Mouse (Mus musculus) spleen, postnatal 36 days (tissue): ENCODE measurements around the gene Colgalt1.

Experiments used
- DNase-seq, 2 experiments: peaks; one replicate each; pipeline ENCODE4 v3.0.0; 2022; ENCODE audit warnings: low spot score in 2 of 2, mixed read lengths in 1 of 2

Gene Colgalt1

DNA sequence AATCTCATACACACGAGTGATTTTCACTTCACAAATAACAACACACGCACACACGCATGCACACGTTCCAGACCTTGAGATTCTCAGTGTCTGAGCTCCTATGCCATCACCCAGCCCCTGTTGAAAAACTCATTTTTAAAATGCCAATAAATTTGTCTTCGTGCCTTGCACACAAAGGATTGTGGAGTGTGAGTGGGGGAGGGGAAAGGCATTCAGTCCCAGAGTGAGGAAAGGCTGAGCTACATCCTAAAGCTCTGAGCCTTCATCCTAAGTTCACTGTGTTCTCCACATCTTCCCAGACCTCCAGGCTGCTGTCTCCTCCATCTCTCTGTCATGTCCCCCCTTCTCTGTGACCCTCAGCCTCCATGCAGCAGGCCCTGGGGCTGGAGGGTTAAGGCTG lies 56.5 kb downstream of the Colgalt1 start:
- no peak for DNase-seq

DNA sequence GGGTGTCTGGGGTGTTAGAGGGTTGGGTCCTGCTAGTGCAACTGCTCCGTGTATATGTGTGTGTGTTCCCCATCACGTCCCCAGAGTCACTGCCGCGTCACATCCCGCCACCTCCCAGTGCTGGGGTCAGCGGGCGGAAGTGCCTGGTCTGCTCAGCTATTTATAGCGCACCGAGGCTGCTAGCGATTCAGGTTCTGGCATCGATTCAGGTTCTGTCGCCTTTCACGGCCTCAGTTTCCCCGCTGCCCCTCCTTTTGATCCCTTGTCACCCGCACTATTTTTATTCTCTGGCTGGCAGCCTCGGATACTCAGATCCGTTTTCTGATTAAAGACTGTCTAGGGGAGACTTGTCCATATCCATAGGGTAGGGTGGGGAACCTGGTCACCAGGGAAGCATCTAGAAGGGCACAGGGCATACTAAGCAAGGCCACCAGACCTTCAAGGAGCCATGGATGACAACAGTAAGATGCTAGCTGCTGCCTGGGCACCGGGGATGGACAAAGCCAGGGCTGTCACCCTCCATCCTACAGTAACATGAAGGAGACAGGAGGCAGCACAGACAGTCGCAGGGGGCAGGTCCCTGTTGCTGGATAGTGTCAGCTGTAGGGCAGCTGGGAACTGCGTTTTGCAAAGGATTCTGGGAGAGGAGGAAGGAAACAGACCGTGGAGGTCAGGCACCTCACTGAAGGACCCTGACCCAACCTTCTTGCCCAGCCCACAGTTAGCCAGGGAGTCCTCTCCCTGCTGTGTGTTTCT lies 57.6 kb downstream of the Colgalt1 start:
- DNase-seq: peak; percentile 61 to 65

DNA sequence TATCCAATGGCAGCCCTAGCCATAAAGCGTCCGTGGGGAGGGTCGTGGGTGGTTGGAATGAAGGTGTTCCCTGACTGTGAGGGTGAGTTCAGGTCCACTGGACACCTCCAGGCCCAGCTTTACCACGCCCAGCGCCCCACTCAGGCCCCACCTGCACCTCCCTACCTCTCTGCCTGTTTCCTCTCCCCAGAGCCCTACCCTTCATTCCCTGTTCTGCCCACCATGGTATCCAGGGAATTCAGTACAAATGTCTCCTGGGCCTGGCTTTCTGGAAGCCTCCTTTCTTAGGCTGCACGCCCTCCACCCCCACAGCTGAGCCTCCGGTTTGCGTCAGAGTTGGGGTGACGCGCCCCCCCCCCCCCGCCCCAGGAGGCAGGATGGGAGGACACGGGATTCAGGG lies 59.4 kb downstream of the Colgalt1 start:
- no peak for DNase-seq

DNA sequence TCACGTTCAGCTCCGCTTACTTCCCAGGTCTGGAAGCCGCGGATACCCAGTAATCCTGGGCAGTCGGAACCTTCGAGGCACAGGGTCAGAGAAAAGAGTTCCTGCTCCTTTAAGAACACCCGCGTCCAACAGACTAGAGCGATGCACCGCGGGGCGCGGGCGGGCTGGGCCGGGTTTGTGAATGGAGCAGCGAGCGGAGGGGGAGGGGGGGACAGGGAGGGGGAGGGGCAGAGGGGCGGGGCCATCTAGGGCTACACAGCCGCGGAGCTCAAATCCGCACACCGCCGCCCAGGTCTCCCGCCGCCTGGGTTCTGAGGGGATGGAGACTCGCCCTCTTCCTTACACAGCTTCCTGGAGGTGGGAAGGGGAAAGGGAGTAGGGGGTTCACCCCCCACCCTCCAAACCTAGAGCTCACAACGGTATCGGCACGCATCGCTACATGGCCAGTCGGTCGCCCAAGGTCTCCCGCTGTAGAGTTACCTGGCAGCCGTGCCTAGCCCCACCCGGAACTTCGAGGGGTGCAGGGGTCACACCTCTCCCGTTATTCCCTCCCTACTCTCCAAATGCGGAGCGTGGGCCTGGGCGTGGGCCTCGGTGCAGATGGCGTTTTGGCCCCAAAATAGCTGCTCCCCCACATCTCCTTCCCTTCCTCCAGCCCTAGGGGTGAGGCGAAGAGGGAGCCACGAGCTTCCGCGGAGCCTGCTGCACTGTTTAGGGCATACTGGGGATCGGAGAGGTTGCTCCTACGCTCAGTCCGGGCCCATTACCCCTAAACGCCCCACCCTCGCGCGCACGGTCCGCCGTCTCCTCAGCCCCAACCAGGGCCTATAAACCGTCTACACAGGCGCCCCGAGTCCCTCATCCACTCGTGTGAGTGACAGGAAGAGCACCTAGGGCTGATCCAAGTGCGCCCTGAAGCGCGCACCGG lies 60.1 kb downstream of the Colgalt1 start:
- peak in 1 of 2 experiments; percentile 35 for DNase-seq

DNA sequence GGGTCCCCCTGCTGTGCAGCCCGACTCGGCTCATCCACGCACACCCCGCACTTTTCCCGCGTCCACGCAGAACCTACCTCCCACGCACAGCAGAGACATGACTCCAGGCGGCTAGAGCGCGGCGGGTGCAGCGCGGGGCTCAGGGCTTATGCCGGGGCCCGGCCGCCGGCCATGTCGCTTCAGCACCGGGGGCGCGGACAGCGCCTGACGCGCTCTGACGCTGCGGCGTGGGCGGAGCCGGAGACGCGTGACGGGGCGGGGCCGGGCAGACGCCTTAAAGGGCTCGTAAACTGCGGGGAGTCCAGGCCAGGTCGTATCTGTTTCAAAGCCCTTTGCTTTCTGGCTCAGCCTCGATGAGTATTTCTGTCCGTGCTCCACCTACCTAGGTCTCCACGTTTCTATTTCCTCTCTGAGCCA lies 60.8 kb downstream of the Colgalt1 start, which contains the start of gene Unc13a:
TSS of gene Unc13a (minus strand) at position 209 of the 417 bp plus-strand sequence.
- peak; percentile 82 to 87 for DNase-seq

DNA sequence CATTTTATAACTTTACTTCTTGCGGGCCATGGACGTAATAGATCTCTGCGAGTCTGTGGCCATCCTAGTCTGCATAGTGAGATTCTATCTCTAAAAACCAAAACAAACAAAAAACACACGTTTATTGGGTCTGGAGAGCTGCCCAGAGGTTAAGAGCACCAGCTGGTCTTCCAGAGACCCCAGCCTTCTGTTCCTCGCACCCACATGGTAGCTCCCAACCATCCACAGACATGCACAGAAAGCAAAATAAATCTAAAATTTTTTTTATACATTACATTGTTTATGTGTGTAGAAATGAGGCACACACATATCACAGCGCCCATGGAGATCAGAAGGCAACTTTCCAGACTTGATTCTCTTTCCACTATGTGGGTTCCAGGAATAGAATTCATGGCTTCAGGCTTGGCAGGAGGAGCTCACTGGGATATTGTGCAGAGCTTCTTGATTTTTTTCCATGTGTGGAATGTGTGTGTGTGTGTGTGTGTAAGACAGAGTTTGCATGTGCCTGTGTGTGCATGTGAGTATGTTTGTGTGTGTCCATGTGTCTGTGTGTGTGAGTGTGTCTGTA lies 61.5 kb downstream of the Colgalt1 start:
- no peak for DNase-seq

DNA sequence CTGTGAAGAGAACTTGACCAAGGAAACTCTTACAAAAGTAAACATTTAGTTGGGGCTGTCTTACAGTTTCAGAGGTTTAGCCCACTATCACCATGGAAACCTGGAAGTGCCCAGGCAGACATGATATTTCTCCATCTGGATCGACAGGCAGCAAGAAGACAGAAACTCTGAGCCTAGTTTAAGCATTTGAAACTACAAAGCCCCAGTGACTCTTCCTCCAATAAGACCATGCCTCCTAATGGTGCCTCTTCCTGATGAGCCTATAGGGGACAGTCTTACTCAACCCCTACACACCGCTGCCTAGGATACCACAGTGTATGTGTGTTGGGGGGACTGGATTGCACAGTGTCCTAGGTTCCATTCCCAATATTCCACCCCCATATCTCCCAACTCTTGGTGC lies 63.3 kb downstream of the Colgalt1 start:
- DNase-seq: no peak
